Mouse (Mus musculus): Measurements from ENCODE around the gene Ybx2.
"Not testable (repeated sequence)": the region's sequence is repeated elsewhere in the genome, so short reads cannot be mapped to it uniquely, and the experiment has no call there.

Gene Ybx2

DNA sequence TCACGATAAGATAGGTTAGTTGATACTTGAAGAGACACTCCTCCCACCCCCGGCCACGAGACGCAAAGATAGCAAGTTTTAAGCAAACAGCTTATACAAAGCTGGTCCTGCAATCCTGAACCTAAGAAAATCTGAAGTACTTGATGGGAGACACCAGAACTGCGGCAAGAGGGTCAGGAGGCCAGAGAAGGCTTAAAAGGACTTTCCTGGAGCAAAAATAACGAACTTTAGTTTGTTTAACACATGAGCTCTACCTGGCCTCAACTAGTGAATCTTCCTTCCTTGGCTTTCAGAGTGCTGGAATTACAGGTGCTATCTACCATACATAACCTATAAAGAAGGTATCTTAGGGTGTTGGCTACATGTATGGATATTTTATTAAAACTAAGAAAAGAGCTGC lies 915 bp upstream of the Ybx2 start:
- DNase-seq (ENCODE audit: low read depth, low spot score): no peak

DNA sequence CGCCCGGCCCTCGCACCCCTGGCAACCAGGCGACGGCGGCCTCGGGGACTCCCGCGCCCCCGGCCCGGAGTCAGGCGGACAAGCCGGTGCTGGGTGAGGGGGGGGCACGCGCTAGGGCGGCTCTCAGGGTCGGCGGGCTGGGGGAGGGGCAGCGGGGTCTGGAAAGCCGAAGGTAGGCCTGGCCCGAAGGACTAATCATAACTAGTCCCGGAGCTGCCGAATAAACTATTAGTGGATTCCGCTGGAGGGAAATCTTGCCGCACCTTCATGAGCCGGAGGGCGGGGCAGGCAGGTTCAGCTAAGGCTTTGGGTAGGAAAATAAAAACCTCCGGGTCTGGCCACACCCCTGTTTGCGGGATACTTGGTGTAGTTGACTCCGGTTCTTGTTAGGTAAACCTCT lies 560 bp downstream of the Ybx2 start:
- DNase-seq (ENCODE audit: low read depth, low spot score): peak; percentile 59

DNA sequence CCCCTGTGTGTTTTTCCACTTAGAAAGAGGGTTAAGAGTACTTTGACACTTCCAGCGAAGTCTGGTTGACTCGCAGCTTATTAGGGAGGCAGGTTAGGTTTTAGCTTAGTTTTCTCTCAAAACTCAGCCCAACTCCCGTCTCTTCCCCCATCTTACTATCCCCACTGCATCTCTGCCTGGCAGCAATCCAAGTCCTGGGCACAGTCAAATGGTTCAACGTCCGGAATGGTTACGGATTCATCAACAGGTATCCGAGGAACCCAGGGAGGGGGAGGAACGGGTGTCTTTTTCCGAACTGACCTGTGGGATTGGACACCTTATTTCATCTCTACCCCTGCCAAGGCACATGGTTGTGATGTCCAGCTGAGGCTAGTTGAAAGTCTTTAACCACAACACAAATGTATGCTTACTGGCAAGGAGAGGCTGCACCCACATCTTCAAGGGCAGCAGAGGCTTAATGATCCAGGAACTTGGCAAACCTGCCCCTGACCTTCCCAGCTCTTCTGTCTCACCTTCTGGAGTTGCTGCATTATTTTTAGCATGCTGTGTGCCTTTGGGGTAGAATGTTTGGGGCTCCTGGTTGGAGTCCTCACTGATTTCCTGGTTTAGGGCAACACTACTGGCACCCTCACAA lies 1.2 kb downstream of the Ybx2 start:
- no peak for DNase-seq (ENCODE audit: low read depth, low spot score)

DNA sequence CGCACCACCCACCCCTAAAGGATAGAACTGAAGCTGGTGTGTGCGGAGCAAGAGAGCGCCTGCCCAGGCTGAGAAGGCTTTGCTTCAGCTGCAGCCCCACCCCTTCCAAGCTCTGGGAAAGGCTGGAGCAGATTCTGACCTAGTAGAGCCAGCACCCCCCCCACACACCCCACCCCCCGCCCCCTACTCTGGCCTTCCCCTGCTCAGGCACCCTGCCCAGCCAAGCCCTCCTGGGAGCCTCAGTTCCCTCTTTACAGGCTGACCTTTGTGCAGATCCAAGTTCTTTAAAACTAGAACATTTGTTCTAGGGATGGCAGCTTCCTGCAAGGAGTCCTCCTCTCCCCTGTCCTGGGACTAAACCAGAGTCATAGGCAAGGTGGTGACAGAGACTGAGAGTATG lies 1.8 kb downstream of the Ybx2 start:
- DNase-seq (ENCODE audit: low read depth, low spot score): no peak

DNA sequence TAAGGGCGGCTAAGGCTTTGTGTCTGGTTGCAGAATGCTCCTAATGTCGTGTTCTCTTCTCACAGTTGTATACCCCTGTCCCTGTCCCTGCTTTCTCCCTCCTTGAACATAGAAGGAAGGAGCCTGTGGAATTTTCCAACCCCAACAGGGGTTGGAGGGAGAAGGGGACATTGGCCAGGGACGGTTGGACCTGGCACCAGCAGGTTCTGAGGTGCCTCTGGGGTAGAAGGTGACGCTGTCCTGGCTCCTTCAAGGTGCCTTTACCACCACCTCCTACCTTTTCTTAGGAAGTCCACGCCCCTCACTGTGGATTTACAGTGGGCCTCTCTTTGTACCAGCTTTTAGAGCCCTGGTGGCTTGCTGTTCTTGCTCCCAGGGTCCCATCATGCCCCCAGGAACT lies 2.2 kb downstream of the Ybx2 start:
- no peak for DNase-seq (ENCODE audit: low read depth, low spot score)

DNA sequence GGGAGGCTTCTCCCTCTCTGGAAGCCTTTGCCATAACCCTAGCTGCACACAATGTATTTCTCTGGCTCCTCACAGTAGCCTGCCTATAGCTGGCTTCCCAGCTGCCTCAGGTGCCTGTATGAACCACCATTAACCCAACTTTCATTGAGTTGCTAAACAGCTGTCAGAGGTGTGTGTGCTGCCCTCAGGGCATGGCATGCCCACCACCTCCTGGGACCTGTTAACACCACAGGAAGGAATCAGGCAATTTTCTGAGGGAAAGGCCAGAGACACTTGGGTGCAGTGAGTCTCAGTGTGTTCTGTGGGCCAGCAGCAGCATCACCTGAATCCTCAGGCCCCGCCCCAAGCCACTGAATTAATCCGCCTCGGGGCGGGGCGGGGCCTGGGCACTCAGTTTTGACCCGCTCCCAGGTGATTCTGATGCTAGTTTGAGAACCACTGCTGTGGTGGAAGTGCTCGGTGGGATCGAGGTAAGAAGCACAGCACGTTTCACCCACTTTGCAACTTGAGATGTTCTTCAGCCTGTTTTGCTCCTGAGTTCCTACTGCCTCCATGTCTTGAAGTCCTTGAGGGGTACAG lies 2.9 kb downstream of the Ybx2 start:
- no peak for DNase-seq (ENCODE audit: low read depth, low spot score)

DNA sequence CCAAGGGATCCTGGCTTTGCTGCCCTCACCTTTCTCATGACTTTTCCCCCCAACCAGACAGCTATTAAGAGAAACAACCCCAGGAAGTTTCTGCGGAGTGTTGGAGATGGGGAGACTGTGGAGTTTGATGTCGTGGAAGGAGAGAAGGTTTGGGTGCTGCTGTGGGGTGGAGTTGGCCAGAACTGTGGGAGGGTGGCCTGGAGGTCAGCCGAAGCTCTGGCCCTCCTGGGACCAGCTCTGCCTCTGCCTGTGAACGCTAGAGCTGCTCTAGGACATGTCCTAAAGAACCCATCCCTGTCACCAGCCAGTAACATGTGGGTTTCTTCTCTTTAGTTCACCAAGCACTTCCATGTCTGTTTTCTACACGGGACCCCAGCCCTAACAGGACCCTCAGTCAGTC lies 3.6 kb downstream of the Ybx2 start:
- DNase-seq (ENCODE audit: low read depth, low spot score): no peak

DNA sequence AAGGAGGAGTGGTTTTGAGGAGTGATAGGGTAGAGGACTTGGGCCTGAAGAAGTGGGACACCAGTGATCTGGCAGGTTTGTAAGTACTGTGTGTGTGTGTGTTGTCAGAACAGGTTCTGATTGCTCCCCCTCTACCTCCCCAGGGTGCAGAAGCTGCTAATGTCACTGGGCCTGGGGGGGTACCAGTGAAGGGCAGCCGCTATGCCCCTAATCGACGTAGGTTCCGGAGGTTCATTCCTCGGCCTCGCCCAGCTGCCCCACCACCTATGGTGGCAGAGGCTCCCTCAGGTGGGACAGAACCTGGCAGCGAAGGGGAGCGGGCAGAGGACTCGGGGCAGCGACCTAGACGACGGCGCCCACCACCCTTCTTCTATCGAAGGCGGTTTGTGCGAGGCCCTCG lies 4.1 kb downstream of the Ybx2 start:
- no peak for DNase-seq (ENCODE audit: low read depth, low spot score)

DNA sequence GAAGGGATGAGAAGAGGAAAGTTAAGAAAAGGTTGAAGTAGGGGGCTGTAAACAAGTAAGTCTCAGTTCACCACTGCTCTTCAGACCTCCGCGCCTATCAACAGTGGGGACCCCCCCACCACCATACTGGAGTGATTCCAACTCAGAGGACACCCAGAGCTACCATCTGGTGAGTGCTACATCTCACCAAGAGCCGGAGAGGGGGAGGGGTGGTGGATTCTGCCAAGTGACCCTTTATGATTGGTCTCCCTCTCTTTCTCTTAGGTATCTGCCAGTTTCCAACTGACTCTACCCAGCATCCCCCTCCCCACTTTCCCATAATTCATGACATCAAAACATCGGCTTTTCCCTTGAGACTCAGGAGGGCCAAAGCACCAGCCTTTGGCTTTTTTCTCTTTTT lies 5.4 kb downstream of the Ybx2 start:
- no peak for DNase-seq (ENCODE audit: low read depth, low spot score)

DNA sequence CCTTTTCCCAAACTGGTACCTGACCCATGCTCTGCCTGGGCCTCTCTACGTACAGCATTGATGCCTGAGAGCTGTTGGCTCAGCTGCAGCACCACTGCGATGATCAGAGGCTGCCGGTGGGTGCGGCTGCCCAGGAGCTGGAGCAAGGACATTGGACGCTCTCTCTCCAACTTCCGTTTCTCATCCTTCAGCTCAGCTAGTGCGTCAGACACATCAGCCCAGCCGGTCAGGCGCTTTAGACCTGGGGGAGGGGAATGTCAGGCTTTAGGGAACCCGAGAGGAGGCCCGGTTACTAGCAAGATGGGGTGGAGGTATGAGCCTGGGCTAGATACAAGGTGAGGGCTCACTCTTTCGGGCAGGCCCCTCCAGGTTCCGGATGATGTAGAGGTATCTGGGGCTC lies 9.6 kb downstream of the Ybx2 start:
- no peak for DNase-seq (ENCODE audit: low read depth, low spot score)

DNA sequence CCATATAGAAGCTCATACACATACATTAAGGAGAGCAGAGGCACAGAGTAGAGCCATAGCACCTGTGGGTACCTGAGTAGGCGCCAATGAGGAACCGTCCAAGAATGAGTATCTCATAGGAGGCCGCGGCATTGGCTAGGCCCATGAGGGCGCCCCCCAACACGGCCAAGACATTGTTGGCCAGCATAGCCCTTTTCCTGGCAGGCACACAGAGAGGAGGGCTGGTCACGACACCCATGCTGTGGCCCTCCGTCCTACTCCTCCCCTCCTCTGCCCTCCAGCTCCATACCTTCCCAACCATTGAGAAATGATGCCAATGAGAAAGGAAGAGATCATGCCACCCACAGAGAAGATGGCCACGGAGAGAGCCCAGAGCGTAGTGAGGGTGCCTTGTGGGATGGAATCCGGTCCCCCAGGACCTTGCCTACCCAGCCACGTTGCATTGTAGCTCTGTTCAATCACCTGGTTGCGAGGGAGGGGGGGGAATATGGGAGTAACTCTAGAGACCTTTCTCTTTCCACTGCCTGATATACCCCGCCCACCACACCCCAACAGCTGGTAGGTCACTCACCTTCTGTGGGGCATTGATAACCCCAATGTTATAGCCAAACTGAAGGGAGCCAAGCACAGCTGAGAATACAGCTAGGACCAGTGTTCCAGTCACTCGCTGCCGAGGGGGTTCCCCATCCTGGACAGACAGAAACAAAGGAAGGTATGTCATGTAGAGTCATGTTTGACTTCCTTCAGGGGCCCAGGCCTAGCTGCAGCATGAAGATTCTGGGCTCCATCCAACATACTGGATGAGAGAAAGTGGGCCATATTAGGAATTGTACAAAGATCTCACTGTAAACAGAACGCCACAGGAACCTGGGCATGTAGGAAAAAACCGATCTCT lies 10.6 kb downstream of the Ybx2 start:
- DNase-seq (ENCODE audit: low read depth, low spot score): no peak

DNA sequence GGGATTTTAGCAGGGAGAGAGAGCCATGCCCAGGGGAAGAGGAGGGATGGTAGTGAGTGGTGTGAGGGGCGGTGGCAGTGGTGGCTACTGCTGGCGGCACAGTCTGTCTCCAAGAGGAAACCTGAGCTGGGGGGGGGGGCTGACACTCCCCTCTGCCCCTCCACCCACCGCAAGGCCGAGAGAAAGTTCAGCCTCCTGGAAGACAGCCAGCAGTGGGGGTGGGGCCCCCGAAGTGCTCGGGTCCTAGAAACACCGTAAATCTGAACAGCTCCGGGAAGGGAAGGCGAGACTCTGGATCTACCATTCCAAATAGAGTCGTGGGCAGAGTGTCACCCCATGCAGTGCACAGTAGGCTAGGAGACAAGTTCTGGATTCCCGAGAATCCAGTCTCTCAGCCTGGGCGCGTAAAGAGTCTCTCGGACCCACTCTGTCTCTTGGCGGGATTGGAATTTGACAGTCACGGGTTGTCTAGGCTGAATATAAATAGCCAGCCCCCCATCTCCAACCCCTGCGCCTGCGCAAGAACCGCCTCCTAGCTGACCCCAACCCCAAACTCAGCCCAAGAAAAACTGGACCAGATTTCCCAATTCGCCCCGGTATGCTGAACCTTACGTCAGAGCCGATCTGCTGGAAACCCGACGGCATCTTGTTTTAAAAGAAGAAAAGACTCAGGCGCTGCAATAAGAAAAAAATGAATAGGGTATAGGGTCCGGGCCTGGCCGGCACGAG lies 11.9 kb downstream of the Ybx2 start:
- no peak for DNase-seq (ENCODE audit: low read depth, low spot score)

DNA sequence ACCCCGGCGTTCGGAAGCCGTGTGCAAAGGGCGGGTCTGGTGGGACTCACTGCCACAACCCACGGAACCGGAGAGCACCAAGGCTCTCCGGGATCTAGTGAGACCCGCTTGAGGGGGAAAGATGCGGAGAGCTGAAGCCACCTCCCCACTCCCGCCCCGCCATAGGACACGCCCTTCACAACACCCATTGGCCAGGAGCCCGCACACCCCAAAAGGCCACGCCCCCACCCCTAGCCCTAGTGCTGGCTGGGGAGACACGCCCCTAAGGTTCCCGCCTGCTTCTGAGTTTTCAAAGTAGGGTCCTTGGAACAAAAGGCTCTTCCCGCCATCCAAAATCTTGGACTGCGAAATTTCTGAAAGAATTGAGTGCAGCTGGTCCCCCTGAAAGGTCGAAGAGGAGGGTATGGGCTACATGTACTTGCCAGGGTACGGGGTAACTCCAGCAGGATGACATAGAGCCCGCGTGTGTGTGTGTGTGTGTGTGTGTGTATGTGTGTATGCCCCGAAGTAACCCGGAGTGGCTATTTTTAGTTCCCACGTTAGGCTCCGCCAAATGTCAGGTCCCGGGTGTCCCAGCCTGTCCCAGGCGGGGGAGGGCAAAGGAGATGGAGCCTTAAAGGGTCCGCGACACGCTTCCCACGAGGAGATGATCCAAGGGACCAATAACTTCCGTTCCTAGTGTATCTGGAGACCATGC lies 12.6 kb downstream of the Ybx2 start, which contains the start of gene Slc2a4:
Gene Slc2a4 (minus strand): TSS at position 123 of the 697 bp plus-strand sequence.
- DNase-seq (ENCODE audit: low read depth, low spot score): peak; percentile 89

DNA sequence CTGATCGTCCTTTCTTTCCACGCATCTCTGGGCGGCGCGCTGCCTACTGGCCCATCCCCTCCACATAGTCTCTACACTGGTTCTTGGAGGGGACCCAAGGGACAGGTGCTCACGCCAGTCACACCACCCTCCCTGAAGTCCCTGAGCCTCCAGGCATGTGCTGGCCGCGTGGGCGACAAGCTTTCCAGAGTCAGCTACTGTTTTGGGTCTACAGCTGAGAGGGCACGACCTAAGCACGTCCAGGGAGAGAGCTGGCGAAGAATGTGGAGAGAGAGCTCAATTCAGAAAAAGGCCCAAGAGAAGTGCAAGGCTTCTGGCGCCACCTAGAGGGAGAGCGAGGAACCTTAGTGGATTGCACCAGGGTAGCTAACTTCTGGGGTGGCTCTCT lies 13.2 kb downstream of the Ybx2 start:
- DNase-seq (ENCODE audit: low read depth, low spot score): peak; percentile 91

DNA sequence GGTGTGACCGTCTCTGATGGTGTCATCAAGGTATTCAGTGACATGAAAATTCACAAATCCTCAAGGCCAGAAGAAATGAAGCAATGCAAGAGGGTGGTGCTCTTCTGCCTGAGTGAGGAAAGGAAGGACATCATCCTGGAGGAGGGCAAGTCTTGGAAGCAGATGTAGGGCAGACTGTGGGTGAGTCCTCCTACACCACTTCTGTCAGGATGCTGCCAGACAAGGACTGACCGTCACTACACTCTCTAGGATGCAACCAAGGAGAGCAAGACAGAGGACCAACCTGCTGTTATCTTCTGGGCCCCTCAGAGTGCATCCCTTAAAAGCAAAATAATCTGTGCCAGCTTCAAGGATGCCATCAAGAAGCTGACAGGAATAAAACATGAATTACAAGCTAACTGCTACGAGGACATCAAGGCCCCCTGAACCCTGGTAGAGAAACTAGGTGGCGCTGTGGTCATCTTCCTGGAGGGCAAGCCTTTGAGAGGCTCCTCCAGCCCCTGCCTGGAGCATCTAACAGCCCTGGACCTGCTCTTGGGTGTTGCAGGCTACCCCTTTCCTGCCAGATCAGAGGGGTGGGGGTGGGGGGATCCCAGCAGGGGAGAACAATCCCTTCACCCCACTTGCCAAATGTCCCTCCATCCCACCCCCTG lies 15.3 kb downstream of the Ybx2 start:
- DNase-seq (ENCODE audit: low read depth, low spot score): peak; percentile 48

DNA sequence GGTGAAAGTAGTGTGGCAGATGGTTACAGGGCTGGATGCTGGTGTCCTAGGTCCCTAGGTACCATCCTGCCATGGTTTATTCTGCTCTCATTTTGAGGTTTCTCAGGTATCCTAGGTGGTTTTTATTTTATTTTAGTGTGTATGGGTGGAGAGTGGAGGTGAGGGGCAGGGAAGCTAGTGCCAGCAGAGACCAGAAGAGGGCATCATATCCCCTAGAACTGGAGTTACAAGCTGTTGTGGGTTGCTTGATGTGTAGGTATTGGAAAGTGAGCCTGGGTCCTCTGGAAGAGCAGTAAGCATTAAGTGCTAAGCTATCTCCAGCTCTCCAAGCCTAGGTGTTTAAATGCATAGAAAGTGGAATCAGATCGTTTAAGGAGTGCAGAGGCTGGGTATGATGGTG lies 16.7 kb downstream of the Ybx2 start:
- DNase-seq (ENCODE audit: low read depth, low spot score): peak; percentile 39

DNA sequence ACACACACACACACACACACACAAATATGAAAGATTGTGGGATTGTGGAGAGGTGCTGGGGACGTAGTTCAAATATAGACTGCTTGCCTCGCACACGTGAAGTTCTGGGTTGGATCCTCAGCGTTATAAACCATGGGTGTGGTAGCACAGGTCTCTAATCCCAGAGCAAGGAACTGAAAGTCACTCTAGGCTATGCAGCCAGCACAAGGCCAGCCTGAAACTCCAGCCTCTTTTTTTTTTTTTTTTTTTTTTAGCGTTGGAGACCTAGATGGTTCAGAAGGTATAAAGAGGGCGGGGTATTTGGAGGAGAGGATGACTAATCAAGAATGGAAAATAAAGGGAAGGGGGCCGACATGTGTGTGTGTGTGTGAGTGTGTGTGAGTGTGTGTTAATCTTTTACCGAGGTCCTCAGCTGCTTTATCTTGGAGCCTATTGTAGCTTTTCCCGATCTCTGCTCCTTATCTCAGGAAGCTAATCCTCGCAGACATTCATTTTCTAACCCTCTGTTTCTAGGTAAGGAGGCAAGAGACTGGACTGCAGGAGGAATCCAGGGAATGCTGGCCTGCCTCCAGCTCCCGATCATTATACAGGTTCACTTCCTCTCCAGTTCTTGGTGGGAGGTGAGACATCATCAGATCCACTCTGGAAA lies 17.8 kb downstream of the Ybx2 start:
- no peak for DNase-seq (ENCODE audit: low read depth, low spot score)

DNA sequence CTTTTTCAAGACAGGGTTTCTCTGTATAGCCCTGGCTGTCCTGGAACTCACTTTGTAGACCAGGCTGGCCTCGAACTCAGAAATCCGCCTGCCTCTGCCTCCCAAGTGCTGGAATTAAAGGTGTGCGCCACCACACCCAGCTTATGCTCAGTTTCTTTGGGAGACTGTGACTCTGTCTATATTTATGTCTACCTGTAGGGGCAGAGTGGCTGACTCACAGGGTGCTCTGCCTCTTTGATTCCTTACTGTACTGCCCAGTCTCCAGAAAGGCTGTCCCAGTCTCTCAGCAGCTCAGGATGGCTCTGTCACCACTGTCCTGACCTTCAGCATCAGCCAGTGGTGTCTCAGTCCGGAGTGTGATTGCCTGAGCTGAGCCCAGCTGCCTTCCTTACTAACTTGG lies 20.0 kb downstream of the Ybx2 start:
- not testable (repeated sequence) for DNase-seq (ENCODE audit: low read depth, low spot score)

DNA sequence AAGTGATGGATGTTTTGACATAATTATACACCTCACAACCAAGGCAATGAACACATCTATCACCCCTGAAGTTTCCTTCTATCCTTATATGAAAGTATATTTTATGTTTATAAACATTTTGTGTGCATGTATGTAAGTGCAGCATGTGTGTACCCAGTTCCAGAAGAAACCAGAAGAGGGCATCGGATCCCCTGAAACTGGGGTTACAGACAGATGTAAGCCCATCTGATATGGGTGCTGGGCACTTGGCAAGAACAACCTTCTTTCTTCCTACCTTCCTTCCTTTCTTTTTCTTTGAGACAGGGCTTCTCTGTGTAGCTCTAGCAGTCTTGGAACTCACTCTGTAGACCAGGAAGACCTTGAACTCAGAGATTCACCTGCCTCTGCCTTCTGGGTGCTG lies 20.6 kb downstream of the Ybx2 start:
- peak; percentile 35 for DNase-seq (ENCODE audit: low read depth, low spot score)

DNA sequence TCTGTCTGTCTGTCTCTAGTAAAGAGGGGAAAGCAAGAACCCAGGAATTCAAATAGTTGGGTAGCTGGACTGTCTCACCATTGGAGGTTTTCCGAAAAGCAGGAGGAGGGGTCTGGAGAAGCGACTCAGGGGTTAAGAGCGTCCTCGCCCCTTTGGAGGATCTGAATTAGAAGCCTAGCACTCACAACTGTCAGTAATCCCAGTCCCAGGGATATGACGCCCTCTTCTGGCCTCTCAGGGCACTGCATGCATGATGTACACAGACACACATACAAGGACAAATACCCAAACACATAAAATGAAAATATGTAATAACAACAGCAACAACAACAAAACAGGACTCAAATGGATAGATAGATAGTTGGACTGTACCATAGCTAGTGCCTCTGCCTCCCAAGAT lies 25.0 kb downstream of the Ybx2 start:
- DNase-seq (ENCODE audit: low read depth, low spot score): peak; percentile 46

DNA sequence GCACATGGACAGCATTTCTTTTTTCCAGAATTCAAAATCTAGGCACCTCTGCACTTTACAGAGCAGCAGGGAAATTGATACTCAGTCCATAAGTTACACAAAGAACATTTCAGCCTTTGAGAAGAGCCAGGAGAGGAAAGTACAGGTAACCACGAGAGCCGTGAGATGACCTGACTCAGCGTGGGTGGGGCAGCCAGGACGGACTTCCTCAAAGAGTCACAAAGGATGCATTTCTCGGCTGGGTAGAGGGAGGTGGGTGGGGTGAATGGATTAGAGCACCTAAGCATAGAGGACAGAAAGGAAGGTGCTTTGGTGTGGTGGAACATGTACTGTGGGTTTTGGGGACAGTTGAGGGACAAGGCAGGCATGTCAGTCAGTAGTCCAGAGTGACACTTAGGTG lies 26.2 kb downstream of the Ybx2 start:
- DNase-seq (ENCODE audit: low read depth, low spot score): no peak

Data from CD4-positive, CD25-positive, alpha-beta regulatory T cell, adult 2 months (primary cell).